Mouse (Mus musculus): ENCODE results near the gene Gbp2b. TPM values are rescaled to one million over a fixed set of nuclear protein-coding genes. Genes with fewer than 3 reads are reported as not detected.

Gbp2b gene
- polyA plus RNA-seq, 1 experiment from 2014 or later, result 0.06 TPM

GRCm38 (mm10) chr3:142664723-142665122 lies 70.1 kb downstream of the Gbp2b start:
- Histone ChIP-seq H3K4me3 (ENCODE audit: low read length) (no peak overlapping the region), H3K4me2 (ENCODE audit: low read depth, low read length) (no peak overlapping the region), H3K27ac (ENCODE audit: low read length) (no peak overlapping the region), H3K27me3 (ENCODE audit: control insufficient read depth, insufficient read depth, low read depth, low read length) (no peaks in the 10 kb centered on the region), H3K4me1 (replicated peaks; ENCODE audit: control insufficient read depth, insufficient read depth, low read length) (no peaks in the 10 kb centered on the region), H3K36me3 (ENCODE audit: control insufficient read depth, insufficient read depth, low read length) (no peaks in the 10 kb centered on the region), H3K9ac (ENCODE audit: low read length) (no peak overlapping the region), H3K9me3 (ENCODE audit: control insufficient read depth, low read length) (no peaks in the 10 kb centered on the region)
- no peak for ATAC-seq (ENCODE audit: low read depth)
- 89% methylated on average over 8 of the region's 8 CpGs for WGBS

Small RNA genes lying within 50 kb of the gene (microRNA-seq; reads per million reads assigned to microRNA genes)
- not detected for gene Mir6381

Other genes starting within 250 kb of the Gbp2b start
- 28.3 and 33.4 TPM in 2 replicates for gene Pdlim5, start 199.2 kb upstream of the Gbp2b start, polyA plus RNA-seq (2015; fragmentation: Nextera tagmentation; extraction: Ambion mirVana)
- gene Gbp5, start 100.9 kb upstream of the Gbp2b start, polyA plus RNA-seq (2015; fragmentation: Nextera tagmentation; extraction: Ambion mirVana), result 0.28 and 0.33 TPM in 2 replicates
- gene Gbp7, start 64.5 kb upstream of the Gbp2b start, polyA plus RNA-seq (2015; fragmentation: Nextera tagmentation; extraction: Ambion mirVana), result 5.9 and 7.8 TPM in 2 replicates
- 2.7 and 2.9 TPM in 2 replicates for gene Gbp3, start 34.8 kb upstream of the Gbp2b start, polyA plus RNA-seq (2015; fragmentation: Nextera tagmentation; extraction: Ambion mirVana)
- 3.0 and 3.1 TPM in 2 replicates for gene Gbp2, start 25.8 kb downstream of the Gbp2b start, polyA plus RNA-seq (2015; fragmentation: Nextera tagmentation; extraction: Ambion mirVana)
- 12.7 and 14.0 TPM in 2 replicates for gene Kyat3, start 106.2 kb downstream of the Gbp2b start, polyA plus RNA-seq (2015; fragmentation: Nextera tagmentation; extraction: Ambion mirVana)
- 91.6 and 94.9 TPM in 2 replicates for gene Gtf2b, start 170.2 kb downstream of the Gbp2b start, polyA plus RNA-seq (2015; fragmentation: Nextera tagmentation; extraction: Ambion mirVana)

All from lung, embryonic 16.5 days (tissue).